Mouse (Mus musculus) midbrain, embryonic 11.5 days (tissue): ENCODE results near the gene Chpf. TPM values are rescaled to one million over a fixed set of nuclear protein-coding genes. Genes with fewer than 3 reads are reported as not detected.

Experiments used
- ATAC-seq: fragments of 200-750 bp; cut with Nextera tagmentation; 2 replicates; pipeline ENCODE4 v1.8.0; 2017; ENCODE audit warnings: moderate TSS enrichment, moderate library complexity; ENCODE audit not compliant: low FRiP score
- DNase-seq: peaks from one replicate; pipeline ENCODE4 v3.0.0; 2015; ENCODE audit warnings: low spot score; ENCODE audit errors: missing footprints
- H3K27ac ChIP-seq: fragments of 300-500 bp; sonication (generic); 2 replicates; pipeline ENCODE4 v1.5.1; 2014; ENCODE audit warnings: low read depth, low read length
- H3K27me3 ChIP-seq: fragments of 300-500 bp; sonication (generic); 2 replicates; pipeline ENCODE4 v1.6.1; 2014; ENCODE audit warnings: mild to moderate bottlenecking, low read length, moderate library complexity, mixed read lengths; ENCODE audit not compliant: control insufficient read depth, insufficient read depth
- H3K36me3 ChIP-seq: fragments of 300-500 bp; sonication (generic); 2 replicates; pipeline ENCODE4 v1.6.1; 2014; ENCODE audit warnings: mild to moderate bottlenecking, low read length, moderate library complexity, mixed read lengths; ENCODE audit not compliant: control insufficient read depth, insufficient read depth
- H3K4me1 ChIP-seq: fragments of 300-500 bp; sonication (generic); 2 replicates; pipeline ENCODE4 v1.6.1; 2014; ENCODE audit warnings: low read length; ENCODE audit not compliant: control insufficient read depth, insufficient read depth
- H3K4me2 ChIP-seq: fragments of 300-500 bp; sonication (generic); 2 replicates; pipeline ENCODE4 v1.6.1; 2014; ENCODE audit warnings: mild to moderate bottlenecking, moderate library complexity
- H3K4me3 ChIP-seq: fragments of 300-500 bp; sonication (generic); 2 replicates; pipeline ENCODE4 v1.5.1; 2014; ENCODE audit warnings: low read depth, low read length
- H3K9ac ChIP-seq: fragments of 300-500 bp; sonication (generic); 2 replicates; pipeline ENCODE4 v1.6.1; 2014; ENCODE audit warnings: low read length
- H3K9me3 ChIP-seq: fragments of 300-500 bp; sonication (generic); 2 replicates; pipeline ENCODE4 v1.6.1; 2016; ENCODE audit warnings: low read length; ENCODE audit not compliant: control insufficient read depth
- WGBS: fragments of 180-500 bp; shearing (Covaris S2); extraction: QIAGEN DNeasy Blood & Tissue Kit; methylation state at CpG from one replicate; pipeline ENCODE4 v1.1.7; 2014; 5-methylcytosine and 5-hydroxymethylcytosine counted together
- polyA plus RNA-seq: library from polyadenylated mRNA; unstranded; fragments of >200 nt; fragmentation: Nextera tagmentation; extraction: Ambion mirVana; gene quantifications from 2 replicates; pipeline ENCODE4 v1.2.1, GENCODE M21; 2014

The Chpf gene
- polyA plus RNA-seq, 1 experiment from 2014 or later: 20.8 TPM

DNA sequence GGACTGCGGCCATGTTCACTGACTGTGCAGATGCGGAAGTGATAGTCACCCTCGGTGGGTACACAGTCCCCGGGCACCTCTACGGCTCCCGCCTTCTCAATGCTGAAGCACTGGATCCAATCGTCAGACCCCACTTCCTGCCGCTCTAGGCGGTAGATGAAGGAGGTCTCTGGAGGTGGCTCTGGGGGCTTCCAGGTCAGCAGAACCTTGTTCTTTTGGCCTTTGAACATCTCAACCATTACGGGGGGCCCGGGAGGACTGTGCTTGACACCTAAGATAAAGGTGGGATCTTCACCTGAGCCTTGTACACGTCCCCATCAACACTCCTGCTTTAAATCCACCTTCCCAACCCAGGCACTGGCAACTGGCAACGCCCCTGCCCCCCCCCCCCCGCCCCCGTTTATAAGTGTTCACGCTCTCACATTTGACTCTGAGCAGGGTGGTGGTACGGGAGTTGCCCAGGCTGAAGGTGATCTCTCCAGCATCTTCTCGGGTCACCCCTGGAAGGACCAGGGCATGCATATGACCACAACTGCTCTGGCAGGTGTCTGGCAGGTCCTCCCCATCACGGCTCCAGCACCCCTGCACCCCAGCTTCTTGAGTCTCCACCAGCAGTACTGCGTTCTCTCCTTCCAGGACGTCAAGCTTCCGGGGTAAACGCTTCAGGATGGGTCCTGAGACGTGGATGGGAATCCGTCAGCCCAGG lies 24.0 kb upstream of the Chpf start:
- H3K9me3 ChIP-seq: no peaks in the 10 kb centered on the region
- 91% methylated on average over 23 of the region's 25 CpGs for WGBS
- H3K9ac ChIP-seq: no peak overlapping the region
- no peak overlapping the region for H3K4me2 ChIP-seq
- peaks cover 7% of the 10 kb centered on the region for H3K4me1 ChIP-seq
- H3K4me3 ChIP-seq: no peak overlapping the region
- DNase-seq (no peak), ATAC-seq (no peak)
- no peak overlapping the region for H3K27ac ChIP-seq
- H3K27me3 ChIP-seq: peaks cover 9% of the 10 kb centered on the region; the same call in 1 of the 2 replicates
- H3K36me3 ChIP-seq: peaks cover 20% of the 10 kb centered on the region

DNA sequence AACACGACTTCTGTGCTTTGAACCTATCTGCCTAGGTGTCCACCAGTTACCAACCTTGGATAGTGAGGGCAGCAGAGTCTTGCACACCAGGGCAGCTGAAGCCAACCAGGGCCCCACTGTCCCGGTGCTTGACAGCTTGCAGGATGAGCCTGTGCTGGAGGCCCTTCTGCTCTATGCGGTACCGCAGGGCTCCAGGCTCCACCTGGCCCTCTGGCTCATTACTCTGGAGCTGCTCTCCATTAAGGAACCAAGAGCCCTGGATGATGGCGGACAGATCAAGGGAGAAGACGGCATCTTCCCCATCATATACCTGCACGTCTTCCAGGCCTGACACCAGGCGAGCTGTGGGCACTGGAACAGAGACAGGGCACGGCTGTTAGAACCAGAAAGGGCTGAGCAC lies 22.8 kb upstream of the Chpf start:
- 99% methylated on average over 9 of the region's 9 CpGs for WGBS
- H3K36me3 ChIP-seq: peaks cover 20% of the 10 kb centered on the region

DNA sequence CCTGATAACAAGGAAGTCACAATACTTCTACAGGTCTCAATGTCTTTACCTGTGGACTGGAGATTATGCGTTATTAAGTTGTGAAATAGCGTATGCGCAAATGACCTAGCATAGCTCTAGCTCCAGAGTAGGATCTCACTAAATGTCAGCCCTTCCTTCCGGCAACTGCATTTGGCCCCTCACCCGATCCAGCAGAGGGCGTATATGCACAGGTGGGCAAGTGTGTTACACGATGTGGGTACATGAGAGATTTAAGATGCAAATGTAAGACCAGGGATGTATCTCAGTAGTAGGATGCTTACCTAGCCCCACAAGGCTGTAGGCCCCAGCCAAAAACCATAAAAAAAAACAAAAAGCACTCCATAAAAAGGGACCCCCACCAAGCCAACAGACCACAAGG lies 20.3 kb upstream of the Chpf start:
- H3K36me3 ChIP-seq: peaks cover 20% of the 10 kb centered on the region
- H3K9ac ChIP-seq: no peak overlapping the region
- H3K4me1 ChIP-seq: peaks cover 3% of the 10 kb centered on the region
- ATAC-seq (no peak), DNase-seq (no peak)
- peaks cover 7% of the 10 kb centered on the region; the same call in 1 of the 2 replicates for H3K27me3 ChIP-seq
- no peaks in the 10 kb centered on the region for H3K9me3 ChIP-seq
- H3K27ac ChIP-seq: no peak overlapping the region
- no peak overlapping the region for H3K4me2 ChIP-seq
- WGBS: 86% methylated on average over 7 of the region's 7 CpGs
- H3K4me3 ChIP-seq: no peak overlapping the region

More for the DNA sequence above, 22.8 kb upstream of the Chpf start:
- no peak overlapping the region for H3K4me2 ChIP-seq
- H3K27ac ChIP-seq: no peak overlapping the region
- H3K4me1 ChIP-seq: peaks cover 7% of the 10 kb centered on the region
- no peak overlapping the region for H3K4me3 ChIP-seq
- no peak for DNase-seq
- peaks cover 7% of the 10 kb centered on the region; the same call in 1 of the 2 replicates for H3K27me3 ChIP-seq
- no peak overlapping the region for H3K9ac ChIP-seq
- no peaks in the 10 kb centered on the region for H3K9me3 ChIP-seq
- ATAC-seq: no peak

DNA sequence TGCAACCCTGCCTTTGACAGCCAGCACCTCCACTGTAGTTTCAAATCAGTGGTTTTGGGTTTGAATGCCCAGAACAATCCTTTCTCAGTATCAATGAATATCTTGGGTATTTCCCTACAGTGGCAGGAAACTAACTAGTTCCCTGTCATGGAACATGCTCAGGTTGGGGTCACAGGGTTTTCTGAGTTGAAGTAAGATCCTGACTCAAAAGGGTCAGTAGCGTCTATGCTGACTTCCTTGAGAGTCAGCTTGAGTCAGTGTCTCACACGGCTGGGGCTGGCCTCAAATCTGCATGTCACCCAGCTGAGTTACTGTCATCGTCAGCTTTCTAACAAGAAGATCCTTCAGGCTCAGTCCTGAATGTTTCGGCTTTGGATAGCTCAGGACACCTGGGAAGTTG lies 19.8 kb upstream of the Chpf start:
- H3K36me3 ChIP-seq: peaks cover 20% of the 10 kb centered on the region
- WGBS: 86% methylated on average over 4 of the region's 4 CpGs
- no peak overlapping the region for H3K9ac ChIP-seq
- ATAC-seq (no peak), DNase-seq (no peak)
- H3K4me3 ChIP-seq: no peak overlapping the region
- no peak overlapping the region for H3K4me2 ChIP-seq
- H3K27me3 ChIP-seq: 0 out of 2 replicates have a peak, but pooled peaks cover 2% of the 10 kb centered on the region
- no peaks in the 10 kb centered on the region for H3K9me3 ChIP-seq
- H3K27ac ChIP-seq: no peak overlapping the region
- peaks cover 2% of the 10 kb centered on the region; the same call in 1 of the 2 replicates for H3K4me1 ChIP-seq

DNA sequence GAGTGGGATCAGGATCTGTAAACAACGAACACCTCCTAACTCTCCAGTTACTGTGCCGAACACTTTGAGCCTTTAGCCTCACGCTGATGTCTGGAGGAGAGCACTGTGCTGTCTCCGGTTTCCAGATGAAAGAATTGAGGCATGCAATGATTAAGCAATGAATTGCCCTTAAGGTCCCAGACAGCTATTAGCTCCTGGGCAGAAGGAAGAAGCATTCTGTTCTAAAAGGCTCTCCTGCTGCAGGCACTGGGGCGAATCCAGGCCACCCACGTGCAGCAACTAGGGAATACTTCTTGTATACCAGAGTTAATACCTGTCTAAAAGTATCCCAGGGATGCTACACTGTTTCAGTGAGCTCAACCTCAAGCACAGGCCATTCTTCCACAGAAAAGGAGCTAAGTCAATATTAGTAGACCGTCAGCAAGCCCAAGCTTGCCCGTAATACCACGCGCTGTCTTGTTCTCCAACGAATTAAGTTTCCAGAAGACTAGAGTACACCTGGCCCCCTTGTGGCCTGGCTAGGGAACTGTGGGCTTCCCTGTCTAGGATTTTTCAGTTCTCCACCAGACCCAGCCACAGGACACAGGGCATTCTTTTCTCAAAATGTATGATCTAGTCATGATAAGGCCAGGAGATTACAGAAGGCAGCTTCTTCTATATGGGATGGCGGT lies 15.9 kb upstream of the Chpf start:
- 0 out of 2 replicates have a peak, but pooled peaks have one; percentile 43 for ATAC-seq
- no peak overlapping the region for H3K4me3 ChIP-seq
- no peak overlapping the region for H3K9ac ChIP-seq
- peak; percentile 92 for DNase-seq
- no peaks in the 10 kb centered on the region for H3K9me3 ChIP-seq
- no peak overlapping the region for H3K4me2 ChIP-seq
- H3K36me3 ChIP-seq: peaks cover 4% of the 10 kb centered on the region; the same call in 1 of the 2 replicates
- 43% methylated on average over 12 of the region's 12 CpGs for WGBS
- no peak overlapping the region for H3K27ac ChIP-seq
- no peaks in the 10 kb centered on the region for H3K4me1 ChIP-seq
- peaks cover 7% of the 10 kb centered on the region for H3K27me3 ChIP-seq

DNA sequence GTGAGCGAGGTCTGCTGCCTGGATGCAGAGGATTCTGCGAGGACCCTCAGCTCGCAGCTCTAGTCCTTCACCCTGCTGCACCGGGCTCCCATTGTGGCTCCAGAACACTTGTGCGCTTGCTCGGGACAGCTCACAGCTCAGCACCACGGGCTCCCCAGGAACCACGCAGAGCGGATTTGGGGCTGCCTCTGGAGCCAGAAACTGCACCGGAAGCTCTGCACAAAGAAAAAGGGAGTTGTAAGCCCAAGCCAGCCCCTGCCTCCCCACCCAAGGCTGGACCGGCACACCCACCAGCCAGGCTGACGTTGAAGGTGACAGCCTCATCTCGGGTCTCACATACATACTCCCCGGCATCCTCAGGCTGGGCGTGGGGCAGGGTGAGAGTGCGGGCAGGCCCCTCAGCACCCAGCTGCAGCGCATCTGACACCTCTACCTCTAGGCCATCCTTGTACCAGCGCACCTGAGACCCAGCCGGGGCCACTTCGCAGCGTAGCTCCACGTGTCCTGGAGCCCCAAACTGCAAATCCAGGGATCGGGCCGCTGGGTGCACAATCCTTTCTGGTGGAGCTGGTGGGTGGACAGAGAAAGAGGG lies 13.6 kb upstream of the Chpf start:
- Histone ChIP-seq H3K4me1 (peaks cover 5% of the 10 kb centered on the region), H3K36me3 (no peaks in the 10 kb centered on the region), H3K9ac (no peak overlapping the region), H3K4me3 (no peak overlapping the region), H3K9me3 (no peaks in the 10 kb centered on the region), H3K27ac (no peak overlapping the region), H3K27me3 (peaks cover 17% of the 10 kb centered on the region), H3K4me2 (no peak overlapping the region)
- WGBS: 27% methylated on average over 24 of the region's 24 CpGs
- ATAC-seq (no peak), DNase-seq (no peak)

DNA sequence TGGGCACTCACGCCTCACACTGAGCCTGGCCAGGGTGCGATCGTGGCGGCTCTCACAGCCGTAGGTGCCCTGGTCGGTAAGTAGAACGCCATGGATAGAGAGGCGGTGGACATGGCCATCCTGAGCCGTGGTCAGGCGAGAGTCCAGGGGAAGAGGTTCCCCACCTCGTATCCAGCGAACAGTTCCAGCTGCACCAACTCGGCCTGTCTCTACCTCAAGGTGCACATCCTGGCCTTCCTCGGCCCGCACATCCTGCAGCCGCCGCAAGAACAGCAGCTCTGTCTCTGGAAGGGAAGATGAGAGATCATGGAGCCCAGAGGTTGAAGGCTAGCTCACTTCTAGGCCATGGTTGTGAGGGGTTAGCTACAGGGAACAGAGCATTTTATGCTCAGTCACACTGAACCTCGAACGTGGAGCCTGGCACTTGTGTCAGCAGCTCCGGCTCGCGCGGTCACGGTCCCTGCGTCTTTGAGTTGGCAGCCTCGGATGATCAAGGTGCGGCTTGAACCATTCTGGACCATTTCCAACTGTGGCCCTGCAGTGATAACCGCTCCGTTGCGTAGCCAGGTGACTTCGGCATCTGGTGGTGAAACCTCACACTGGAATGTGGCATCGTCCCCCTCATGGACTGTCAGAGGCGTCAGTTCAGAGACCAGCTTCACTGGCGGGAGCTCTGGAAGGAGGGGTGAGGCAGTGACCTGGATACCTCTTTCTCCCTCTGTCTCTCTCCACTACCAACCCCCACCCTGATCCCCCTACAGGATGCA lies 11.9 kb upstream of the Chpf start:
- Histone ChIP-seq H3K36me3 (no peaks in the 10 kb centered on the region), H3K27ac (no peak overlapping the region), H3K27me3 (peaks cover 29% of the 10 kb centered on the region), H3K4me1 (peaks cover 13% of the 10 kb centered on the region), H3K9ac (no peak overlapping the region), H3K4me3 (no peak overlapping the region), H3K9me3 (no peaks in the 10 kb centered on the region), H3K4me2 (no peak overlapping the region)
- ATAC-seq (no peak), DNase-seq (no peak)
- 82% methylated on average over 34 of the region's 34 CpGs for WGBS

DNA sequence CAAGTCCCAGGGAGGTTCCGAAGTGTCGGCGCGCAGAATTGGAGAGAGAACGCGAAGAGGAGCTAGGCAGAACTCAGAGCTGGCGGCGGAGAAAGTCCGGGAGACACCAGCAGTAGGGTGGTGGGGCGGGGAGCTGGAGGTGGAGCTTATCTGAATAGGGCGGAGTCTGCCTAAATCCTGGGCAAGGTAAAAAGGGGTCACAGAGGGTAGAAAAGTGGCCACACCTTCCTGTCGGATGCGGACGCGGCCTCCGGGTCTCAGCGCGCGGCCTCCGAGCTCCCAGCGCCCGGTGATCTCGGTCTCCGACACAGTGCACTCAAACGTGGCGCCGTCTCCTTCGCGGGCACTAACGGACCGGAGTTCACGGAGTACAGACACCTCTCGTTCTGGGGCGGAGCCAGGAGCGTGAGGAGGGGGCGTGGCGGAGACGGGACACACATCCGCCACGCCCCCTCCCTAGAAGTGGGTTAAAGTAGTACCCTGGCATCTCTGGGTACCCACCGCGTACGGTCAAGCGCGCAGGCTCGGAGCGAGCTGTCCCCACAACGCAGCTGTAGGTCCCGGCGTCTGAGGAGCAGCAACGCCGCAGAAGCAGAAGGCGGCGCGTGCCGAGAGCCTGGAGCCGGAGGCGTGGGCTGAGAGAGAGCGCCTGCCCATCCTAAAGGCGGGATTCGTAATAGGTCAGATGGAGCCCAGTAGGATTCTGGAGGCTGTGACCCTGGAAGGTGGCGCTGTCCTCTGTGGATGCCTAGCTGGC lies 8.5 kb upstream of the Chpf start:
- ATAC-seq (peak; percentile 81), DNase-seq (peak; percentile 97)
- no peak overlapping the region for H3K27ac ChIP-seq
- peak overlapping the region; percentile 48 for H3K4me3 ChIP-seq
- H3K9me3 ChIP-seq: no peaks in the 10 kb centered on the region
- peaks cover 13% of the 10 kb centered on the region for H3K4me1 ChIP-seq
- H3K27me3 ChIP-seq: peaks cover 42% of the 10 kb centered on the region
- H3K36me3 ChIP-seq: no peaks in the 10 kb centered on the region
- peak overlapping the region; percentile 47 for H3K9ac ChIP-seq
- under 1% methylated on average over 62 of the region's 62 CpGs for WGBS
- peak overlapping the region; percentile 92 for H3K4me2 ChIP-seq
